Mouse (Mus musculus): ENCODE data around the gene Ccl27b. TPM values are rescaled to one million over a fixed set of nuclear protein-coding genes. Genes with fewer than 3 reads are reported as not detected.
"Not testable (repeated sequence)": the region's sequence is repeated elsewhere in the genome, so short reads cannot be mapped to it uniquely, and the experiment has no call there.

The Ccl27b gene
- polyA plus RNA-seq (2012; ENCODE audit: insufficient read depth, low replicate concordance): not detected in 2 replicates

DNA sequence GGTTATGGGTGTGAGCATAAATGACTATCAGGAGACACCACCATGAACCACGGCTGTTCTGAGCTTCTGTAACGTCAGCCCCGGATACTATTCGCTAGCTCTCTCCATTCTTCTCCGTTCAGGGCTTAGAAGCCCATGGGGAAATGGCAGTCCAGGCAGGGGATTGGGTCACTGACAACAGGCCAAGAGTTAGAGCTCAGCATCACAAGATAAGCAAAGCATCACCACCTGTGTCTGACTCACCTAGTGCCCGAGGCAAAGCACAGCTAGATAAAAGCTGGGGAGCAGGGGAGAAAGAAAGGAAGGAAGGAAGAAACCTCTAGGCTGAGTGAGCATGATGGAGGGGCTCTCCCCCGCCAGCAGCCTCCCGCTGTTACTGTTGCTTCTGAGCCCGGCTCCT, at the start of gene Ccl27b:
Ccl27b (plus strand) TSS at position 301 of the 400 bp plus-strand sequence.
- H3K27me3 ChIP-seq (replicated peaks); H3K4me3 ChIP-seq (replicated peaks); H3K36me3 ChIP-seq (replicated peaks; ENCODE audit: low read length); H3K9me3 ChIP-seq; H3K4me1 ChIP-seq: not testable (repeated sequence)

DNA sequence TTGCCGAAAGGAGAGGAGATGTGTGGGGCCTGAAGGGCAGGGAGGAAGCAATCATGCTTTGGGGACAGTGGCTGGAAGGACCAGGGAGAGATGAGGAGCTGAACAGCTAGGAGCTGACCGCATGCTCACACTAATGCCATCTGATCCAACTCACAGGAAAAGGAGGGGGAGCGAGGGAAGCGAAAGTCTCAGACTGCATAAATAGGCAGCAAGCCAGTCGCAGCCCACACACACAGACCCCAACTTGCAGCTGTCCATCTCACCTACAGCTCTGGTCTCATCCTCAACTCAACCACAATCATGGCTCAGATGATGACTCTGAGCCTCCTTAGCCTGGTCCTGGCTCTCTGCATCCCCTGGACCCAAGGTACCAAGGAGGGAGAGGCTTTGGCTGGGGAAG, 43.2 kb upstream of the Ccl27b start, which contains the start of gene Gm10591:
Gm10591 (plus strand) TSS at position 301 of the 400 bp plus-strand sequence.
- not testable (repeated sequence) for H3K4me1 ChIP-seq; H3K9me3 ChIP-seq; H3K4me3 ChIP-seq (replicated peaks); H3K36me3 ChIP-seq (replicated peaks; ENCODE audit: low read length); H3K27me3 ChIP-seq (replicated peaks)

DNA sequence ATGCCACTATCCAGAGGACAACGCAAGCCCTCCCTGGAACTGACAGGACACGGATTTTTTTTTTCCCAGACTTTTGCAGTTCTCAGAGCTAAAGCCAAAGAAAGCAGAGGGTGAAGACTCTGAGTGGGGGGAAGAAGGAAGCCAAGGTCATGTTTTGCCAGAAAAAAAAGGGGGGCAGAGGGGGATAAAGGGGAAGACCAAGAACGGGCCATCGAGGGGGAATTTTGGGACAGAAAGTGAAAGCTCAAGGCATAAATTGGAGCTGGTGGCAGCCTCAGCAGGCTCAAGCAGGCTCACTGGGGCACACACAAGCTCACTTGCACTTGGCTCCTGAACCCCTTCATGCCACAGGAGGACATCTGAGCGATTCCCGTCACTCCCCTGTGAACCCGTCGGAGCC, 25.6 kb upstream of the Ccl27b start, which contains the start of gene Gm2564:
Gm2564 (plus strand) TSS at position 301 of the 400 bp plus-strand sequence.
- not testable (repeated sequence) for H3K4me1 ChIP-seq; H3K36me3 ChIP-seq (replicated peaks; ENCODE audit: low read length); H3K9me3 ChIP-seq; H3K4me3 ChIP-seq (replicated peaks); H3K27me3 ChIP-seq (replicated peaks)

DNA sequence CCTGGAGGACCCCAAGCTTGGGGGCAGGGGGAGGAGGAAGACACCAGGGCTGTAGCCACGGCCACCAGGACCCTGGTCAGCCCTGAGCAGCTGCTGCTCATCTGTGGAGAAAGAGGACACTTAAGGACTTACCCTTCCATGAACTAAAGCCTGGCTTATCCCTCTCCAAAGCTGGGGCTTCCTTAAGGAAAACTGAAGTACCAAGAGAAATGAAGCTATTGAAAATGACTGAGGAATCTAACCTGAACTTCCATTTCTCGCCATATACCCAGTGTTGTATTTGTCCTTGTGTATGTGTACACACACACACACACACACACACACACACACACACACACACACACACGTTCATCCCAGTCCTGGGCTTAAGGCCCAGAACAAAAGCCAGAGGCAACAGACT, 6.7 kb downstream of the Ccl27b start, which contains the start of gene Il11ra2:
Il11ra2 (minus strand) TSS at position 101 of the 400 bp plus-strand sequence.
- H3K4me3 ChIP-seq (replicated peaks); H3K4me1 ChIP-seq; H3K36me3 ChIP-seq (replicated peaks; ENCODE audit: low read length); H3K27me3 ChIP-seq (replicated peaks); H3K9me3 ChIP-seq: not testable (repeated sequence)

DNA sequence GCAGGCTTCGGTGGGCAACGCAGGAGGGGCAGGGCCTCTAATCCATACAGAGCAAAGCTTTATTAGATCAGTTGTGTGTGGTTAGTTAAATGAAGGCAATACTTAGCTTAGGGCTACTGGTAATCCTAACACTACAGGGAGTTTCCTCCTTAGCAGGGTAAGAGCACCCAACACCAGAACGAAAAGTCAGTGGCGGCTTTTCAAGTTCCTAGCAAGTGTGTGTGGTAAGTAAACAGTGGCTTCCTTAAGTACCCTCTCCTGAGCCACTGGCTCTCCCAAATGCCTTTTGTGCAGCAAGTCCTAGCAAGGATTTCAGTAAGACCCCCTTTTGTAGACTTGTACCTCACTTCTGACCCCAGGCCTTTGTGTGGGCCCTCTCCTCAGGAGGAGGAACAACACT, 20.4 kb downstream of the Ccl27b start:
- not testable (repeated sequence) for H3K4me3 ChIP-seq (replicated peaks); H3K4me1 ChIP-seq; H3K27me3 ChIP-seq (replicated peaks); H3K9me3 ChIP-seq; H3K36me3 ChIP-seq (replicated peaks; ENCODE audit: low read length)

DNA sequence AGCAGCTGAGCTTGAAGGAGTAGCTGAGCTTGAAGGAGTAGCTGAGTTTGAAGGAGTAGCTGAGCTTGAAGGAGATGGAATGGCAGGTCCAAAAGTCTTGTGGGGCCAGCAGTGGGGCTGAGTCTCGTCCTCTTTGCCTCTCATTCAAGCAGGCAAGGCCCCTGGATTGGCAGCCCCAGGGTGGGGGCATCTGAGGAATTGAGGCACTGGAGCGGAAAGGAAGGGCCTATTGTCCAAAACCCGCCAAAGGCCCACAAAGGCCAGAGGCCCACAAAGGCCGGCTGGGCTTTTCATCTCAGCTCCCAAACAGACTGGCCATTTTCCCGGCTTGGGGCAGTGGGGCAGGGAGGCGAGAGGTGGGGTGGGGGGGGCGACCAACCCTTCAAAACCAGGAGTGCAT, 24.3 kb downstream of the Ccl27b start:
- not testable (repeated sequence) for H3K9me3 ChIP-seq; H3K4me1 ChIP-seq; H3K4me3 ChIP-seq (replicated peaks); H3K36me3 ChIP-seq (replicated peaks; ENCODE audit: low read length); H3K27me3 ChIP-seq (replicated peaks)

DNA sequence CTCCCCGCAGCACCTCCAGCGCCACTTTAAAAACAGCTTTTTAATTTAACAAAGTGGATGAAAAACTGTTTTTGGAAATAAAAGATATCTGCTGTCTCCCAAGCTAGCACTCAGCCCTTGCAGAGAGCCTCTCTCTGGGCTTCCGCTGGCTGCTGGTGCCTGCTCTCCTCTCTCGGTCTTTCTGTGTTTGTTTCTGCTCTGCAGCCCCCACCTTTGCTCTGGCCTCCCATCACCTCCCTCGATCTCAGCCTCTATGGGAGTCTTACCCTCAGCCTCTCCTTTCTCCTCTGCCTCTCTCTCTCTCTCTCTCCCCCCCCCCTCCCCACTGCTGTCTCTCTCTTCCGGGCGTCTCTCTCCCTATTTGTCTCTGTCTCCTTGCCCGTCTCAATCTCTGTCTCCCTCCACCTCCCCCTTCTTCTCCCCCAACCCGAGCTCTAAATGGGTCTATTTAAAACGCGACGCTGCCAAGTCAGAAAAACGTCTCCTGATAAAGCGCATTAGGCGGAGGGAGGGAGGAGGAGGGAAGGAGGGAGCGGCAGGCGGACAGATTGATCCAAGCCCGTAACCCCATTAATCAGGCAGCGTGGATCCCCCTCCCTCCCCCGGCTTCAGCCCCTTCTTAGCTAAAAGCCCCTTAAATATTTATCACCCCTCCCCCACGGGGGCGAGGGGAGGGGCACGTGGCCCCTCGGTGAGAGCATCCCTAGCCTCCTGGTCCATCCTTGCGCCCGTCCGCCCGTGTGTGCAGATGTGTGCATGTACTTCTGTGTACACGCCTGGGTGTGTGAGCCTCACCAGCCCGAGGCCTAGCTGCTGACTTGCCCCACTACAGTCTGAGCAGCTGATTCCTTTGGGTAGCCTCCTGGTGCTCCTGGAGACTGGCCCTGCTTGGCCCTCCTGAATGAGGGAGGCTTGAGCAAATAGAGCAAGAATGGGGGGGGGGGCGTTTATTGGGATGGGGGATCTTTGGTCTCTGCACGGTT, 25.6 kb downstream of the Ccl27b start:
- H3K9me3 ChIP-seq; H3K27me3 ChIP-seq (replicated peaks); H3K4me3 ChIP-seq (replicated peaks); H3K4me1 ChIP-seq; H3K36me3 ChIP-seq (replicated peaks; ENCODE audit: low read length): not testable (repeated sequence)

DNA sequence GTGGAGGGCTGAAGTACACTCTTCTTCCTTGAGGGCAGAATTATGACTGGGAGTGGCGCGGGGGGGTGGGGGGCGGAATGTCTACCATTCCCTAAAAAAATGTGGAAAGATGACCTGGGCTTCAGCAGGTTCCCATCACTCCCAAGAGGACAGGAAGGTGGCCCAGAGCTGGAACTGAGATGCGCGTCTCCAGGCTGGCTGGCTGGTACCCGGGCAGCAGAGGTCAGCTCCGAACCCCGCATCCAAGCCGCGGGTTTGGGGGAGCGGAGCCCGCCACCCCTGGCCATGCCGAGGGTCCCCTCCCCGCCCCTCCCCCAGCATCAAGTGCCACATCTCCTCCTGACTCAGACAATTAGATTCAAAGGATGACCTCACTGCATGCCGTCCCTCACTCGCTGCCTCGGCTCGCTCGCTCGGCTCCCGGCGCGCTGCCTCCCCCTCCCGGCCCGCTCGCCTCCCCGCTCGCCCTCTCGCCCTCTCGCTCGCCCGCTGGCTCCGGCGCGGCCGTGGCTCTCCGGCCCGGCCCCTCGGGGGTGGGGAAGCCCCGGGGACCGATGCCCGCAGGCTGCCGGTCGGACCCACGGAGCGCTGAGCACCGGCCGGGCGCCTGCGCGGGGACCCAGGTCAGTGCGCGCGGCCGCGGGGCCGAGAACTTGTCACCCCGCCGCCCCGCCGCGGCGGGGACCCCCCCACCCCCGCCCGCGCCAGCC, 26.6 kb downstream of the Ccl27b start:
- not testable (repeated sequence) for H3K4me1 ChIP-seq; H3K27me3 ChIP-seq (replicated peaks); H3K9me3 ChIP-seq; H3K4me3 ChIP-seq (replicated peaks); H3K36me3 ChIP-seq (replicated peaks; ENCODE audit: low read length)

DNA sequence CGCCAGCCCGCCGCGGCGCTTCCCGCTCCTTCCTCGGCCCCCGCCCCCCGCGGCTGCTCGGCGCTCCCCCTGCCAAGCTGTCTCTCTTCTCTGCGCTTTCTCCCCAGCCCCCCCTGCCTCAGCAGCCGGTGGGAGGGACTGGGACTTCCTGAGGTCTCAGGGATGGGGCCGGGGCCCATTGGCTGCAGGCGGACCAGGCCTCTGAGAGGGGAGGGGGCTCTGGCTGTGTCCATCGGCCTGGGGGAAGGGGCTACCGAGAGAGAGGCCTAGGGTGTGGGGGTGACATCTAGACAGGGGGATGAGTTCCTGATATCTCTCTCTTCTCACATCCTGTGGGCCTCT, 27.1 kb downstream of the Ccl27b start:
- H3K36me3 ChIP-seq (replicated peaks; ENCODE audit: low read length); H3K27me3 ChIP-seq (replicated peaks); H3K9me3 ChIP-seq; H3K4me1 ChIP-seq; H3K4me3 ChIP-seq (replicated peaks): not testable (repeated sequence)

Other genes with a start within 250 kb of the Ccl27b start
- gene Gm21586, start 215.9 kb upstream of the Ccl27b start, polyA plus RNA-seq (2012; ENCODE audit: insufficient read depth, low replicate concordance): not detected in 2 replicates
- not detected in 2 replicates for gene Gm2163, start 188.5 kb upstream of the Ccl27b start, polyA plus RNA-seq (2012; ENCODE audit: insufficient read depth, low replicate concordance)
- gene Fam205a2, start 127.1 kb upstream of the Ccl27b start, polyA plus RNA-seq (2012; ENCODE audit: insufficient read depth, low replicate concordance): not detected in 2 replicates
- not detected in 2 replicates for gene Gm10591, start 43.1 kb upstream of the Ccl27b start, polyA plus RNA-seq (2012; ENCODE audit: insufficient read depth, low replicate concordance)
- gene Gm2564, start 25.5 kb upstream of the Ccl27b start, polyA plus RNA-seq (2012; ENCODE audit: insufficient read depth, low replicate concordance): not detected in 2 replicates
- 1.1 TPM in 1 of 2 replicates, not detected in the other for gene Il11ra2, start 6.6 kb downstream of the Ccl27b start, polyA plus RNA-seq (2012; ENCODE audit: insufficient read depth, low replicate concordance)
- gene 4930578G10Rik, start 80.3 kb downstream of the Ccl27b start, polyA plus RNA-seq (2012; ENCODE audit: insufficient read depth, low replicate concordance): not detected in 2 replicates
- gene Ccl19, start 101.3 kb downstream of the Ccl27b start, polyA plus RNA-seq (2012; ENCODE audit: insufficient read depth, low replicate concordance): not detected in 2 replicates
- not detected in 2 replicates for gene Ccl21a, start 118.7 kb downstream of the Ccl27b start, polyA plus RNA-seq (2012; ENCODE audit: insufficient read depth, low replicate concordance)
- gene Fam205a1, start 198.6 kb downstream of the Ccl27b start, polyA plus RNA-seq (2012; ENCODE audit: insufficient read depth, low replicate concordance): 0.07 TPM in 1 of 2 replicates, not detected in the other
- not detected in 2 replicates for gene Gm12394, start 201.5 kb downstream of the Ccl27b start, polyA plus RNA-seq (2012; ENCODE audit: insufficient read depth, low replicate concordance)
- gene Fam205c, start 219.0 kb downstream of the Ccl27b start, polyA plus RNA-seq (2012; ENCODE audit: insufficient read depth, low replicate concordance): not detected in 2 replicates

All from megakaryocyte, embryonic 14.5 days (primary cell).